Mouse (Mus musculus): ENCODE measurements around the gene Mustn1. TPM values are rescaled to one million over a fixed set of nuclear protein-coding genes. Genes with fewer than 3 reads are reported as not detected.

Gene Mustn1
- polyA plus RNA-seq, 1 experiment from 2014 or later, result 29.2 TPM

GRCm38 (mm10) chr14:30875955-30876354, 3.0 kb upstream of the Mustn1 start:
- H3K36me3 ChIP-seq (ENCODE audit: control insufficient read depth, insufficient read depth, low read length), result 0 out of 2 replicates have a peak, but pooled peaks cover 3% of the 10 kb centered on the region
- no peak for TF ChIP-seq EP300 (optimal IDR thresholded peaks at IDR 0.05)
- no peak for TF ChIP-seq CTCF (IDR thresholded peaks at IDR 0.05; ENCODE audit: low read depth)
- no peak overlapping the region for H3K4me3 ChIP-seq (ENCODE audit: low read depth, low read length)
- H3K4me2 ChIP-seq (replicated peaks; ENCODE audit: low read depth), result no peak overlapping the region
- H3K4me1 ChIP-seq (replicated peaks; ENCODE audit: control insufficient read depth, insufficient read depth), result no peaks in the 10 kb centered on the region
- no peaks in the 10 kb centered on the region for H3K9me3 ChIP-seq (ENCODE audit: control insufficient read depth, low read length)
- no peaks in the 10 kb centered on the region for H3K27me3 ChIP-seq (ENCODE audit: control insufficient read depth, insufficient read depth, low read length)
- ATAC-seq (ENCODE audit: low FRiP score, low TSS enrichment), result no peak
- no peak for DNase-seq (ENCODE audit: low spot score)
- no peak overlapping the region for H3K9ac ChIP-seq (ENCODE audit: low read length)
- H3K27ac ChIP-seq (replicated peaks), result no peak overlapping the region
- 84% methylated on average over 9 of the region's 9 CpGs for WGBS

- TF ChIP-seq CTCF (IDR thresholded peaks at IDR 0.05; ENCODE audit: low read depth) (no peak), EP300 (optimal IDR thresholded peaks at IDR 0.05) (no peak)
- H3K9me3 ChIP-seq (ENCODE audit: control insufficient read depth, low read length), result no peaks in the 10 kb centered on the region
- WGBS, result 94% methylated on average over 10 of the region's 10 CpGs
- no peak overlapping the region for H3K4me3 ChIP-seq (ENCODE audit: low read depth, low read length)
- H3K27ac ChIP-seq (replicated peaks), result no peak overlapping the region
- H3K27me3 ChIP-seq (ENCODE audit: control insufficient read depth, insufficient read depth, low read length), result no peaks in the 10 kb centered on the region
- DNase-seq (ENCODE audit: low spot score) (no peak), ATAC-seq (ENCODE audit: low FRiP score, low TSS enrichment) (no peak)
- H3K4me2 ChIP-seq (replicated peaks; ENCODE audit: low read depth), result no peak overlapping the region
- H3K9ac ChIP-seq (ENCODE audit: low read length), result no peak overlapping the region
- H3K36me3 ChIP-seq (ENCODE audit: control insufficient read depth, insufficient read depth, low read length), result 0 out of 2 replicates have a peak, but pooled peaks cover 3% of the 10 kb centered on the region
- H3K4me1 ChIP-seq (replicated peaks; ENCODE audit: control insufficient read depth, insufficient read depth), result no peaks in the 10 kb centered on the region
Observed at GRCm38 (mm10) chr14:30876451-30876850, 2.5 kb upstream of the Mustn1 start.

- ATAC-seq (ENCODE audit: low FRiP score, low TSS enrichment) (no peak), DNase-seq (ENCODE audit: low spot score) (no peak)
- 0 out of 2 replicates have a peak, but pooled peaks cover 3% of the 10 kb centered on the region for H3K36me3 ChIP-seq (ENCODE audit: control insufficient read depth, insufficient read depth, low read length)
- no peak for TF ChIP-seq EP300 (optimal IDR thresholded peaks at IDR 0.05)
- TF ChIP-seq CTCF (IDR thresholded peaks at IDR 0.05; ENCODE audit: low read depth), result no peak
- H3K27ac ChIP-seq (replicated peaks), result peak overlapping the region; percentile 81
- 89% methylated on average over 3 of the region's 3 CpGs for WGBS
- H3K27me3 ChIP-seq (ENCODE audit: control insufficient read depth, insufficient read depth, low read length), result no peaks in the 10 kb centered on the region
- no peak overlapping the region for H3K4me3 ChIP-seq (ENCODE audit: low read depth, low read length)
- H3K9me3 ChIP-seq (ENCODE audit: control insufficient read depth, low read length), result no peaks in the 10 kb centered on the region
- H3K4me2 ChIP-seq (replicated peaks; ENCODE audit: low read depth), result no peak overlapping the region
- H3K4me1 ChIP-seq (replicated peaks; ENCODE audit: control insufficient read depth, insufficient read depth), result no peaks in the 10 kb centered on the region
- H3K9ac ChIP-seq (ENCODE audit: low read length), result no peak overlapping the region
Observed at GRCm38 (mm10) chr14:30877827-30878226, 1.2 kb upstream of the Mustn1 start.

GRCm38 (mm10) chr14:30879794-30880193, 794 bp downstream of the Mustn1 start:
- ATAC-seq (ENCODE audit: low FRiP score, low TSS enrichment) (peak; percentile 54), DNase-seq (ENCODE audit: low spot score) (peak; percentile 44)
- no peak for TF ChIP-seq EP300 (optimal IDR thresholded peaks at IDR 0.05)
- TF ChIP-seq CTCF (IDR thresholded peaks at IDR 0.05; ENCODE audit: low read depth), result no peak
- H3K36me3 ChIP-seq (ENCODE audit: control insufficient read depth, insufficient read depth, low read length), result no peaks in the 10 kb centered on the region
- peak overlapping the region; percentile 5; the same call in 1 of the 2 replicates for H3K4me3 ChIP-seq (ENCODE audit: low read depth, low read length)
- peak overlapping the region; percentile 39 for H3K4me2 ChIP-seq (replicated peaks; ENCODE audit: low read depth)
- H3K4me1 ChIP-seq (replicated peaks; ENCODE audit: control insufficient read depth, insufficient read depth), result no peaks in the 10 kb centered on the region
- H3K27ac ChIP-seq (replicated peaks), result peak overlapping the region; percentile 81
- no peaks in the 10 kb centered on the region for H3K9me3 ChIP-seq (ENCODE audit: control insufficient read depth, low read length)
- H3K27me3 ChIP-seq (ENCODE audit: control insufficient read depth, insufficient read depth, low read length), result no peaks in the 10 kb centered on the region
- 43% methylated on average over 9 of the region's 9 CpGs for WGBS
- peak overlapping the region; percentile 18 for H3K9ac ChIP-seq (ENCODE audit: low read length)

DNA sequence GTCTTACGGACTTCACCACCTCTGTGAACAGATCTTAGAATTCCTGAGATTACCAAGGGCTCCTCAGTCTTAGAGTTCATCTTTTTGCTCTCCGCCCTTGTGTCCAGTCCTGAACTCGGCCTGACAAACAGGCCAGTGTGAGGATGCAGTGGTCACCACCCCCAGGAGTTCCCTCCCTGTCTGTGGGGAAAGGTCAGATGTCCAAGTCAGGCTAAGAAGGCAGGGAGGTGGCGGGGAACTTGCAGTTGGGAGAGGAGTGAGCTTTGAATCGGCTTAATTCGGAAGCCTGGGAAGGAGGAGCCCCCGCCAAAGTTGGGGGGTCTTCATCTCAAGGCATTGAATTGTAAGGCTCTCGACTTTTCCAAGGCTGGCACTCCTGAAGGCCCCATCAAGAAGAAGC, 1.3 kb downstream of the Mustn1 start:
- peak overlapping the region; percentile 35; the same call in 1 of the 2 replicates for H3K9ac ChIP-seq (ENCODE audit: low read length)
- 63% methylated on average over 8 of the region's 8 CpGs for WGBS
- ATAC-seq (ENCODE audit: low FRiP score, low TSS enrichment) (no peak), DNase-seq (ENCODE audit: low spot score) (no peak)
- H3K27ac ChIP-seq (replicated peaks), result no peak overlapping the region; the same call in 1 of the 2 replicates
- H3K4me2 ChIP-seq (replicated peaks; ENCODE audit: low read depth), result peak overlapping the region; percentile 39; the same call in 1 of the 2 replicates
- H3K36me3 ChIP-seq (ENCODE audit: control insufficient read depth, insufficient read depth, low read length), result no peaks in the 10 kb centered on the region
- no peaks in the 10 kb centered on the region for H3K4me1 ChIP-seq (replicated peaks; ENCODE audit: control insufficient read depth, insufficient read depth)
- H3K9me3 ChIP-seq (ENCODE audit: control insufficient read depth, low read length), result no peaks in the 10 kb centered on the region
- H3K4me3 ChIP-seq (ENCODE audit: low read depth, low read length), result no peak overlapping the region; the same call in 1 of the 2 replicates
- no peaks in the 10 kb centered on the region for H3K27me3 ChIP-seq (ENCODE audit: control insufficient read depth, insufficient read depth, low read length)
- TF ChIP-seq CTCF (IDR thresholded peaks at IDR 0.05; ENCODE audit: low read depth) (no peak), EP300 (optimal IDR thresholded peaks at IDR 0.05) (no peak)

- ATAC-seq (ENCODE audit: low FRiP score, low TSS enrichment) (no peak), DNase-seq (ENCODE audit: low spot score) (peak; percentile 59)
- Histone ChIP-seq H3K27me3 (ENCODE audit: control insufficient read depth, insufficient read depth, low read length) (no peaks in the 10 kb centered on the region), H3K4me1 (replicated peaks; ENCODE audit: control insufficient read depth, insufficient read depth) (no peaks in the 10 kb centered on the region), H3K9me3 (ENCODE audit: control insufficient read depth, low read length) (no peaks in the 10 kb centered on the region), H3K4me3 (ENCODE audit: low read depth, low read length) (no peak overlapping the region), H3K9ac (ENCODE audit: low read length) (no peak overlapping the region), H3K36me3 (ENCODE audit: control insufficient read depth, insufficient read depth, low read length) (no peaks in the 10 kb centered on the region), H3K4me2 (replicated peaks; ENCODE audit: low read depth) (no peak overlapping the region), H3K27ac (replicated peaks) (no peak overlapping the region)
- 79% methylated on average over 17 of the region's 17 CpGs for WGBS
- peak; percentile 79 for TF ChIP-seq CTCF (IDR thresholded peaks at IDR 0.05; ENCODE audit: low read depth)
- no peak for TF ChIP-seq EP300 (optimal IDR thresholded peaks at IDR 0.05)
Observed at GRCm38 (mm10) chr14:30880811-30881717, 2.1 kb downstream of the Mustn1 start.
